Mouse (Mus musculus): ENCODE measurements at regions not wholly inside any gene's neighbourhood (a gene's known extent, or its start where the extent isn't known, plus 50 kb on each side); places are given as distances from the start of the nearest gene placed in this dataset.

- H3K4me1 ChIP-seq (ENCODE audit: control insufficient read depth, insufficient read depth, low read length), result no peaks in the 10 kb centered on the region
Observed at GRCm38 (mm10) chr13:53553192-53553875, 80.5 kb upstream of the Msx2 start.

GRCm38 (mm10) chr13:53548396-53548795 lies 75.5 kb upstream of the Msx2 start:
- no peak for TF ChIP-seq POLR2A (IDR thresholded peaks at IDR 0.05; ENCODE audit: borderline replicate concordance, control insufficient read depth, low read depth, low read length)
- TF ChIP-seq CTCF (IDR thresholded peaks at IDR 0.05; ENCODE audit: control insufficient read depth, insufficient read depth, low read length), result no peak
- H3K27ac ChIP-seq (ENCODE audit: control insufficient read depth, insufficient read depth, low read depth, low read length, poor library complexity), result no peak overlapping the region
- 75% methylated on average over 11 of the region's 11 CpGs for WGBS
- no peak overlapping the region for H3K4me3 ChIP-seq (replicated peaks; ENCODE audit: control insufficient read depth, low read depth, low read length)
- no peaks in the 10 kb centered on the region for H3K4me1 ChIP-seq (ENCODE audit: control insufficient read depth, insufficient read depth, low read length)

More at GRCm38 (mm10) chr13:53553192-53553875, 80.5 kb upstream of the Msx2 start:
- no peak for TF ChIP-seq POLR2A (IDR thresholded peaks at IDR 0.05; ENCODE audit: borderline replicate concordance, control insufficient read depth, low read depth, low read length)
- no peak for TF ChIP-seq CTCF (IDR thresholded peaks at IDR 0.05; ENCODE audit: control insufficient read depth, insufficient read depth, low read length)
- Histone ChIP-seq H3K4me3 (replicated peaks; ENCODE audit: control insufficient read depth, low read depth, low read length) (no peak overlapping the region), H3K27ac (ENCODE audit: control insufficient read depth, insufficient read depth, low read depth, low read length, poor library complexity) (no peak overlapping the region)
- 11% methylated on average over 13 of the region's 13 CpGs for WGBS

- H3K4me1 ChIP-seq (ENCODE audit: control insufficient read depth, insufficient read depth, low read length), result no peaks in the 10 kb centered on the region
- WGBS, result 76% methylated on average over 5 of the region's 5 CpGs
- H3K27ac ChIP-seq (ENCODE audit: control insufficient read depth, insufficient read depth, low read depth, low read length, poor library complexity), result no peak overlapping the region
- H3K4me3 ChIP-seq (replicated peaks; ENCODE audit: control insufficient read depth, low read depth, low read length), result no peak overlapping the region
- TF ChIP-seq CTCF (IDR thresholded peaks at IDR 0.05; ENCODE audit: control insufficient read depth, insufficient read depth, low read length) (no peak), POLR2A (IDR thresholded peaks at IDR 0.05; ENCODE audit: borderline replicate concordance, control insufficient read depth, low read depth, low read length) (no peak)
Observed at GRCm38 (mm10) chr13:53543291-53543690, 70.4 kb upstream of the Msx2 start.

DNA sequence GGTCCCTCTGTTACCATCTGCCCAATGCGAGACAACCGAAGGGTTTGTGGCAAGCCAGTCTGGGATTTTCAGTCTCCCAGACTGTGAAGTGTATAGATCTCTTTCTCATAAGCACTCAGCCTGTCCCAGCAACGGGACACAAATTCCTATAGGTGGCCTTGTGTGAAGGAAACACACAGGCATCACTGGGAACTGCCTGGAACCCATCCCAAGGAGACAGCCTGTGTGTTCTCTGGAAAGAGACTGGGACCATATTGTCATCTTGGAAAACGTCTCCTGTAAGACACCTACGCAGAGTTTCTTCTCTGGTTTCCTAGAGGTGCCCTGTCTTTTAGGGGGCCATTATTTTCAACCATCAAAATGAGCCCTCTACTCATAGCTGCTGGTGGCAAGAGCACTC lies 66.9 kb upstream of the Msx2 start:
- H3K4me1 ChIP-seq (ENCODE audit: control insufficient read depth, insufficient read depth, low read length), result no peaks in the 10 kb centered on the region
- H3K4me3 ChIP-seq (replicated peaks; ENCODE audit: control insufficient read depth, low read depth, low read length), result no peak overlapping the region
- TF ChIP-seq CTCF (IDR thresholded peaks at IDR 0.05; ENCODE audit: control insufficient read depth, insufficient read depth, low read length), result no peak
- TF ChIP-seq POLR2A (IDR thresholded peaks at IDR 0.05; ENCODE audit: borderline replicate concordance, control insufficient read depth, low read depth, low read length), result no peak
- 80% methylated on average over 5 of the region's 5 CpGs for WGBS
- no peak overlapping the region for H3K27ac ChIP-seq (ENCODE audit: control insufficient read depth, insufficient read depth, low read depth, low read length, poor library complexity)

- H3K27ac ChIP-seq (ENCODE audit: control insufficient read depth, insufficient read depth, low read depth, low read length, poor library complexity), result no peak overlapping the region
- TF ChIP-seq CTCF (IDR thresholded peaks at IDR 0.05; ENCODE audit: control insufficient read depth, insufficient read depth, low read length) (no peak), POLR2A (IDR thresholded peaks at IDR 0.05; ENCODE audit: borderline replicate concordance, control insufficient read depth, low read depth, low read length) (no peak)
- H3K4me3 ChIP-seq (replicated peaks; ENCODE audit: control insufficient read depth, low read depth, low read length), result no peak overlapping the region
- 83% methylated on average over 6 of the region's 6 CpGs for WGBS
- H3K4me1 ChIP-seq (ENCODE audit: control insufficient read depth, insufficient read depth, low read length), result no peaks in the 10 kb centered on the region
Observed at GRCm38 (mm10) chr13:53537937-53538336, 65.1 kb upstream of the Msx2 start.

- TF ChIP-seq CTCF (IDR thresholded peaks at IDR 0.05; ENCODE audit: control insufficient read depth, insufficient read depth, low read length), result no peak
- TF ChIP-seq POLR2A (IDR thresholded peaks at IDR 0.05; ENCODE audit: borderline replicate concordance, control insufficient read depth, low read depth, low read length), result no peak
- Histone ChIP-seq H3K27ac (ENCODE audit: control insufficient read depth, insufficient read depth, low read depth, low read length, poor library complexity) (no peak overlapping the region), H3K4me3 (replicated peaks; ENCODE audit: control insufficient read depth, low read depth, low read length) (no peak overlapping the region), H3K4me1 (ENCODE audit: control insufficient read depth, insufficient read depth, low read length) (no peaks in the 10 kb centered on the region)
- WGBS, result 79% methylated on average over 10 of the region's 10 CpGs
Observed at GRCm38 (mm10) chr13:53535781-53536425, 63.0 kb upstream of the Msx2 start.

- WGBS, result 42% methylated on average over 8 of the region's 8 CpGs
- TF ChIP-seq POLR2A (IDR thresholded peaks at IDR 0.05; ENCODE audit: borderline replicate concordance, control insufficient read depth, low read depth, low read length) (no peak), CTCF (IDR thresholded peaks at IDR 0.05; ENCODE audit: control insufficient read depth, insufficient read depth, low read length) (no peak)
- Histone ChIP-seq H3K4me3 (replicated peaks; ENCODE audit: control insufficient read depth, low read depth, low read length) (no peak overlapping the region), H3K27ac (ENCODE audit: control insufficient read depth, insufficient read depth, low read depth, low read length, poor library complexity) (no peak overlapping the region), H3K4me1 (ENCODE audit: control insufficient read depth, insufficient read depth, low read length) (no peaks in the 10 kb centered on the region)
Observed at GRCm38 (mm10) chr13:53533738-53534137, 60.9 kb upstream of the Msx2 start.

- TF ChIP-seq POLR2A (IDR thresholded peaks at IDR 0.05; ENCODE audit: borderline replicate concordance, control insufficient read depth, low read depth, low read length) (no peak), CTCF (IDR thresholded peaks at IDR 0.05; ENCODE audit: control insufficient read depth, insufficient read depth, low read length) (no peak)
- no peaks in the 10 kb centered on the region for H3K4me1 ChIP-seq (ENCODE audit: control insufficient read depth, insufficient read depth, low read length)
- H3K4me3 ChIP-seq (replicated peaks; ENCODE audit: control insufficient read depth, low read depth, low read length), result no peak overlapping the region
- no peak overlapping the region for H3K27ac ChIP-seq (ENCODE audit: control insufficient read depth, insufficient read depth, low read depth, low read length, poor library complexity)
- 81% methylated on average over 9 of the region's 9 CpGs for WGBS
Observed at GRCm38 (mm10) chr13:53526880-53527279, 54.0 kb upstream of the Msx2 start.
